Mouse (Mus musculus) embryonic fibroblast, embryonic 13.5 days (primary cell): Measurements from ENCODE around the gene Cux1.

Source experiments
- CTCF ChIP-seq: IDR thresholded peaks from 2 replicates; pipeline ENCODE4 v1.5.1; 2011; ENCODE audit warnings: mild to moderate bottlenecking, control low read depth, low read length, moderate library complexity, borderline replicate concordance; ENCODE audit not compliant: insufficient read depth
- POLR2A ChIP-seq: IDR thresholded peaks from 2 replicates; pipeline ENCODE4 v1.6.1; 2011; ENCODE audit warnings: low read depth, mild to moderate bottlenecking, control low read depth, low read length, moderate library complexity

- TF ChIP-seq CTCF: no peak
- no peak for TF ChIP-seq POLR2A
Measured at GRCm38 (mm10) chr5:136217004-136217665, 350.2 kb downstream of the Cux1 start.
